Mouse (Mus musculus) liver, embryonic 16.5 days (tissue): ENCODE measurements around the gene Plpp2. TPM values are rescaled to one million over a fixed set of nuclear protein-coding genes. Genes with fewer than 3 reads are reported as not detected.

Source experiments
- ATAC-seq: fragments of 200-750 bp; cut with Nextera tagmentation; 2 replicates; pipeline ENCODE4 v1.8.0; 2017; ENCODE audit warnings: low read depth, mild to moderate bottlenecking, moderate number of reproducible peaks, moderate library complexity
- H3K27ac ChIP-seq: fragments of 300-500 bp; sonication (generic); 2 replicates; pipeline ENCODE4 v1.5.1; 2014; ENCODE audit warnings: mild to moderate bottlenecking, low read length
- H3K27me3 ChIP-seq: fragments of 300-500 bp; sonication (generic); 2 replicates; pipeline ENCODE4 v1.6.1; 2014; ENCODE audit warnings: low read depth, low read length, mixed read lengths; ENCODE audit not compliant: control insufficient read depth, insufficient read depth
- H3K36me3 ChIP-seq: fragments of 300-500 bp; sonication (generic); 2 replicates; pipeline ENCODE4 v1.6.1; 2014; ENCODE audit warnings: mild to moderate bottlenecking; ENCODE audit not compliant: control insufficient read depth, insufficient read depth
- H3K4me1 ChIP-seq: fragments of 300-500 bp; sonication (generic); 2 replicates; pipeline ENCODE4 v1.6.1; 2014; ENCODE audit warnings: low read depth, low read length, mixed read lengths; ENCODE audit not compliant: control insufficient read depth
- H3K4me2 ChIP-seq: fragments of 300-500 bp; sonication (generic); 2 replicates; pipeline ENCODE4 v1.6.1; 2014; ENCODE audit warnings: low read depth, low read length, mixed read lengths
- H3K4me3 ChIP-seq: fragments of 300-500 bp; sonication (generic); 2 replicates; pipeline ENCODE4 v1.5.1; 2014; ENCODE audit warnings: low read depth, mild to moderate bottlenecking, low read length
- H3K9ac ChIP-seq: fragments of 300-500 bp; sonication (generic); 2 replicates; pipeline ENCODE4 v1.6.1; 2014; ENCODE audit warnings: low read depth, low read length
- H3K9me3 ChIP-seq: fragments of 300-500 bp; sonication (generic); replicated peaks from 2 replicates; pipeline ENCODE4 v1.6.1; 2016; ENCODE audit warnings: low read length; ENCODE audit not compliant: control insufficient read depth
- WGBS: fragments of 180-500 bp; shearing (Covaris S2); extraction: QIAGEN DNeasy Blood & Tissue Kit; methylation state at CpG from one replicate; pipeline ENCODE4 v1.1.7; 2014; ENCODE audit not compliant: insufficient replicate concordance; 5-methylcytosine and 5-hydroxymethylcytosine counted together
- microRNA-seq: library from miRNA; unstranded; fragments of <30 nt; microRNA quantifications from one replicate; pipeline ENCODE4, GENCODE M21; 2016
- polyA plus RNA-seq: library from polyadenylated mRNA; unstranded; fragments of >200 nt; fragmentation: Nextera tagmentation; extraction: Ambion mirVana; gene quantifications from 2 replicates; pipeline ENCODE4 v1.2.1, GENCODE M21; 2015

The Plpp2 gene
- polyA plus RNA-seq, 1 experiment from 2014 or later = 26.0 TPM

- Histone ChIP-seq H3K27ac (no peak overlapping the region), H3K4me1 (no peaks in the 10 kb centered on the region), H3K9me3 (no peaks in the 10 kb centered on the region), H3K36me3 (no peaks in the 10 kb centered on the region), H3K27me3 (no peaks in the 10 kb centered on the region), H3K4me2 (no peak overlapping the region), H3K4me3 (no peak overlapping the region), H3K9ac (no peak overlapping the region)
- 32% methylated on average over 2 of the region's 2 CpGs for WGBS
- no peak for ATAC-seq
Observed at GRCm38 (mm10) chr10:79496701-79497288, 36.8 kb downstream of the Plpp2 start.

- H3K9ac ChIP-seq = no peak overlapping the region
- H3K4me3 ChIP-seq = no peak overlapping the region
- no peak overlapping the region for H3K4me2 ChIP-seq
- WGBS = 50% methylated on average over 3 of the region's 3 CpGs
- no peaks in the 10 kb centered on the region for H3K9me3 ChIP-seq
- no peaks in the 10 kb centered on the region for H3K27me3 ChIP-seq
- H3K36me3 ChIP-seq = no peaks in the 10 kb centered on the region
- H3K27ac ChIP-seq = no peak overlapping the region
- no peak for ATAC-seq
- H3K4me1 ChIP-seq = no peaks in the 10 kb centered on the region
Observed at GRCm38 (mm10) chr10:79495886-79496285, 37.7 kb downstream of the Plpp2 start.

Small RNA genes within 50 kb of the gene (microRNA-seq; reads per million reads assigned to microRNA genes)
- not detected for gene Mir6909

Other genes with a start within 250 kb of the Plpp2 start
- gene Vmn2r82, start 177.3 kb downstream of the Plpp2 start, polyA plus RNA-seq = not detected in 2 replicates
- not detected in 2 replicates for gene Vmn2r83, start 65.1 kb downstream of the Plpp2 start, polyA plus RNA-seq
- 10.6 and 11.6 TPM in 2 replicates for gene Mier2, start 21.4 kb upstream of the Plpp2 start, polyA plus RNA-seq
- not detected in 2 replicates for gene Theg, start 53.5 kb upstream of the Plpp2 start, polyA plus RNA-seq
- not detected in 2 replicates for gene C2cd4c, start 80.2 kb upstream of the Plpp2 start, polyA plus RNA-seq
- gene Shc2, start 104.1 kb upstream of the Plpp2 start, polyA plus RNA-seq = 0.06 and 0.08 TPM in 2 replicates
- not detected in 2 replicates for gene Odf3l2, start 111.9 kb upstream of the Plpp2 start, polyA plus RNA-seq
- 0.16 and 0.24 TPM in 2 replicates for gene Madcam1, start 130.8 kb upstream of the Plpp2 start, polyA plus RNA-seq
- gene Tpgs1, start 135.6 kb upstream of the Plpp2 start, polyA plus RNA-seq = 19.3 and 19.4 TPM in 2 replicates
- 80.5 and 81.5 TPM in 2 replicates for gene Cdc34, start 148.4 kb upstream of the Plpp2 start, polyA plus RNA-seq
- gene Gzmm, start 155.2 kb upstream of the Plpp2 start, polyA plus RNA-seq = 0.15 and 0.22 TPM in 2 replicates
- 924 and 947 TPM in 2 replicates for gene Bsg, start 170.7 kb upstream of the Plpp2 start, polyA plus RNA-seq
- gene Hcn2, start 182.8 kb upstream of the Plpp2 start, polyA plus RNA-seq = not detected in 2 replicates
- gene Polrmt, start 212.8 kb upstream of the Plpp2 start, polyA plus RNA-seq = 13.4 and 14.4 TPM in 2 replicates
- not detected in 2 replicates for gene Fgf22, start 221.3 kb upstream of the Plpp2 start, polyA plus RNA-seq
- gene Rnf126, start 233.2 kb upstream of the Plpp2 start, polyA plus RNA-seq = 17.4 and 26.2 TPM in 2 replicates
- 1.0 TPM in 2 replicates for gene Fstl3, start 243.5 kb upstream of the Plpp2 start, polyA plus RNA-seq